Mouse (Mus musculus): ENCODE measurements around the gene Olfr466.

Gene Olfr466

DNA sequence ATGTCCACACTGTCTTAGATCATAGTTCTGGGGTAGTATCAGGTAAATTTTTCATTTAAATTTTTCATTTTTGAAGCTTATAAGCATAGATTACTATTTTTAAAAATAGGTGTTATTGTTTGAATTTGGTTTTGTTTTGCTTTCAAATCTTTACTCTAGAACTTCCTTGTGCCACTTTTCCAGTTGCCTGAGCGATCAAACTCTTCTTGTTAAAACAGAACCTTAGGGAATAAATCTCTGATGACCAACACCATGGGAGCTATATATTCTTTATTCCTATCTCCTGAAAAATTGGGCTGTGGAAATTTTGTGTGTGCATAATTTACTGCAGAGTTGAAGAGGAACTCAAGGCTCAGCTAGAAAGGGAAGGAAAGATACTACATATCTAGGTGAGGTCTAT lies at the start of gene Olfr466:
Gene Olfr466 (plus strand): TSS at position 301 of the 400 bp plus-strand sequence.
- no peak for DNase-seq (ENCODE audit: low spot score in 2 of 2)

DNA sequence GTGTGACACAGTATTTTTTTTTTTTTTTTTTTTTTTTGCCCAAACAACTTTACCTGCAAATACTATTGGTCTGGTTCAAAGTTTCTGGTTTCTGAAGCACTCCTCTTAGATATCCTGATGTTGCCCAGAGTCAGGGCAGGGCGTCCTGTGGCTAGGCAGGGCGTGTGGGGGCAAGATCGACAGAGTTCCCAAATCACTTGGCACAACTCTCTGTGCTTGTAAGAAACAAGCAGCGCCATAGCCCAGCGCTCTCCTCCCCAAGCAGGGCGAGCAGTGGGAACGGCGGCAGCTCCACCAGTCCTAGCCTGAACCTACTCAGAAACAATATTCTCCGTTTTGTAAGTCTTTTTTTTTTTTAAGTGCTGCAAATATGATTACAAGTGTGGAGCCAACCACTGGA lies 49.4 kb upstream of the Olfr466 start:
- DNase-seq (ENCODE audit: low spot score in 2 of 2), result no peak

DNA sequence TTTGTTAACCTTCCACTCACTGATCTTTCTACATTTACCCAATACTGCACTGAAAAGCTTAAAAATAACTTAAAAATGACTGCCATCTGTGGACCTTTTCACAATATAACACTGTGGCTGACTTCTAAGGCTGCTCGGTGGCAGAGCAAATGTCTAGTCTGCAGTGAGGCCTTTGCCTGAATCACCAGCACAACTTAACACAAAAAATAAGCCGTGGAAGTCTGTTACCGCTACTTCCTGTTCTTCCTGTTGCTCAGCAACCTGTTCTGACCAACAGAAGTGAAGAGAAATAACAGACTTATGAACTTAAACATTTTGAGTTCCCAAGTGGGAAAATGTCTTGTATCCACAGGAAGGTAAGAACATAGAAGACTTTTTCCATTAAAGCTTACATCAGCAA lies 48.8 kb upstream of the Olfr466 start:
- no peak for DNase-seq (ENCODE audit: low spot score in 2 of 2)

DNA sequence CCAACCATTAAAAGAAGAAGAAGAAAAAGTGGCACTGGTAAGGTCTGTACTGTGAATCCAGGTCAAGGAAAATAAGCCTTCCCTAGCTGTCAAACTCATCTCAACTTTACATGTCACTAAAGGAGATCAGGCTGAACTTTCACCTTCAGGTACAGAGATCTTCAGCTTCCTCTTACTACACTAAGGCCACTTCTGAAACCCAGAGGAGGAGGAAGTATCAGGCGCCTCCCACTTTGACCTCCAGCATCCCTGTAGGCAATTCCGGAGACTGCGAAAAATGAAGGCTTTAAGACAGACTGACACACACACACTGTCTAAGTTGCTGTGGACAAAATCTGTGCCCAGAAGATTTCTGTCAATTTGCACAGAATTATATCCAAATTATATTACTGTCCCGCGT lies 38.1 kb upstream of the Olfr466 start:
- no peak for DNase-seq (ENCODE audit: low spot score in 2 of 2)

DNA sequence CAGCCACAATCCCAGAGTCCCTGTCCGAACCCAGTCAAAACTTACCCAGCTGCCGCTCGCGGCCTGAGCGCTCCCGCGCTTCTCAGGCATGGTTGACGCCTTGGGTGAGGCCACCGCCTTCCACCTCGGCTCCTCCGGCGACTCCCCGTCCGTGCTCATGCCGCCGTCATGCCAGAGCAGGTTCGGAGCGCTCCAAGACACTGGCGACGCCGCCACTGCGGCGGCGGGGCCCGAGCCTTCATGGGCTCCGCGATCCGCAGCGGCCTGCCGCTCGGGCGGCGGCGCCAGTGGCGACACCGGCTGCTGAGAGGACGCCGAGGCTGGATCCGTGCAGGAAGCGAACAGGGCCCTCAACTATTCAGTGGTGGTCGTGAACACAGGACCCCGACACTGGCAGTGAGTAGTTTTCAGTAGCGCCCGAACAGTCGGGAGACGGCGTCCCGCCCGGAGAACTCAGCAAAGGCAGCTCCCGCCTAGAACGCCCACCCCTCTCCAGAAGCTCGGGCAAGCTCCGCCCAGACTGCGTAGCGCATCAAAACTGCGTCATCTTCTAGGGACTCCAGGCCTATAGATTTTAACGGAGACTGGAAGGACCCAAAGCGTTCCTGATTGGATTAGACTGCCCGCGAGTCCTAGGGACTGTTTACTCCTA lies 37.5 kb upstream of the Olfr466 start, which contains the start of gene Mfsd14b:
Gene Mfsd14b (minus strand): TSS at position 517 of the 652 bp plus-strand sequence.
- DNase-seq (ENCODE audit: low spot score in 2 of 2), result peak; percentile 81 to 88

DNA sequence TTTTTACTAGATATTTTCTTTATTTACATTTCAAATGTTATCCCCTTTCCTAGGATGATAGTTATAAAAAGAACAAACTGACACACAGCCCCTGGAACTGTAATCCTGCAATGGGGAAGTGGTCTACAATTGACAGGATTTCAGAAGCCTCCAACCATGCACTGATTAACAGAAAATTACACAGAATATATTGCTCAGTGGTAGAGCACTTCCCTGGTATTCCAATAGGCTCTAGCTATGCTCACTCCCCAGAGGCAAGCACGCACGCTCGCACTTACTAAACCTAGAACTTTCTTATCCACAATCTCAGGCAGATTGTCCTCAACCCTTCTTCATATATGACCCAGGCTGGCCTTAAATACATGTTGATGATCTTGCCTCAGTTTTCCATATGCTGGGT lies 36.8 kb upstream of the Olfr466 start:
- no peak for DNase-seq (ENCODE audit: low spot score in 2 of 2)

DNA sequence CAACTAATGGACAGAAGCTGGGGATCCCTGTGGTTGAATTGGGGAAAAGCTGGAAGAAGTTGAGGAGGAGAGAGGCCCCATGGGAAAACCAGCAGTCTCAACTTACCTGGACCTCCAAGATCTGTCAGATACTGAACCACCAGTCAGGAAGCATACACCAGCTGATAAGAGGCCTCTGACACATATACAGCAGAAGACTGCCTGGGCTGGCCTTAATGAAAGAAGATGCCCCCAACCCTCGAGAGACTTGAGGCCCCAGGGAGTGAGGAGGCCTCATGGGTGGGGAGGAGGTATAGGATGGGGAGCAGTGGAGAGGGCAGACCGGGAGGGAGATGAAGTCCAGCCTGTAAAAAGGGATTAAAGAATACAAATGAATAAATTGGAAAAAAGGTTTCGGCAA lies 29.1 kb upstream of the Olfr466 start:
- no peak for DNase-seq (ENCODE audit: low spot score in 2 of 2)

DNA sequence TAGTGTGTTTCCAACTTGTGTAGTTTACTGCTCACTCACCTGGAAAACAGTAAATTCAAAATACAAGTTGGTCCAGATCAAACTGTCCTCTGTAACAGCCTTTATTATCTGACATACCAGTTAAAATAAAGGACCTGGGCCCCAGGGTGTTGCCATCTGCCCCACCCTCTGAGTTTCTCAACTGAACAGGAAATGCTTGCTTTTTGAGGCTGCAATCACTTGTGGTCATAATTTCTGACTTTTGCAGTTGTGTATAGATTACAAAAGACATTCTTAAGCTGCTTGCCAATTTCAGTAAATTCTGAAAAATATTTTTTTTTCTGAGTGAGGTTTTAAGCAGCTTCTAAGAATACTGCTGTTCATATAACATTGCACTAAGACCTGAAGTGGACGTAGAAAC lies 27.9 kb upstream of the Olfr466 start:
- DNase-seq (ENCODE audit: low spot score in 2 of 2), result no peak

DNA sequence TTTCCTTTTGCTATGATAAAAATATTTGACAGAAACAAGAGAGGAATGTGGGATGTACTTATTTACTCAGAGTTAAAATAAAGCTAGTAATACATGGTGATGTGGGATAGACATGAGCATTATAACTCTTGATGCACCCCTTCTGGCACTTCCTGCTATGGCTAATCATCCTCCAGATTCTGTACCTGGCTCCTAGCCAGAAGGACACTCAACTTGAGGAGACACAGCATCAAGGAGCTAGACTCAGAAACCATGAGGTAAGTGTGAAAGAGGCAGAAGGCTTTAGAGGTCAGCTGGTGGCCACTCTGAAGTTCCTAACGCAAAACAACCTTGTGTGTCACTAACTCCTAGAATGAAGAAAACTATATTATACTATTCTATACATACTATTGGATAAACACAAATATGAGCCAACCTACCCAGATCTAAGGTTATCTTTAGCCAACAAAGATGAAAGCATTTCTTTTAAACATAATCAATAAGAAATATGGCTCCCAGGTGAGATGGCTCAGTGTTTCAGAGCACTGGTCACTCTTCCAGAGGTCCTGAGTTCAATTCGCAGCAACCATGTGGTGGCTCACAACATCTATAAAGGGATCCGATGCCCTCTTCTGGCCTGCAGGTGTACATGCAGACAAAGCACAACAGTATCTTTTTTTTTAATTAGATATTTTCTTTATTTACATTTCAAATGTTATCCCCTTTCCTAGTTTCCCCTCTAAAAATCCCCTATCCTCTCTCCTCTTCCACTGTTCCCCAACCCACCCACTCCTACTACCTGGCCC lies 22.8 kb upstream of the Olfr466 start:
- DNase-seq (ENCODE audit: low spot score in 2 of 2), result no peak

DNA sequence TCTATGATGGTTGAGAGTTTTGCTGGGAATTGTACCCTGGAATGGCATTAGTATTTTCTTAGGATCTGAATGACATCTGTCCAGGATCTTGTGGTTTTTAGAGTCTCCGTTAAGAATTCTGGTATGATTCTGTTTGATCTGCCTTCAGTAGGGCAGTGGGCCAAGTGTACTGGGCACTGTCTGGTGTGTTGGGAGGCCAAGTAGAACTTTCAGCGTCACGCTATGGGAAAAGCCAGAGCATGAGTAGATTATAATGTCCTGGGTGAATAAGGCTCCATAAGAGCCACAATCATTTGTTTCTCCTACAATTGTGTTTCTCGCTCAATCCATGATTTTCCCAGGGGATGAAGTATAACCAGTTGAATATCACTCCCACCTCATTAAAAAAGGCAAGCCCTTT lies 12.3 kb upstream of the Olfr466 start, which contains the start of gene Olfr465-ps1:
Gene Olfr465-ps1 (plus strand): TSS at position 301 of the 400 bp plus-strand sequence.
- no peak for DNase-seq (ENCODE audit: low spot score in 2 of 2)

DNA sequence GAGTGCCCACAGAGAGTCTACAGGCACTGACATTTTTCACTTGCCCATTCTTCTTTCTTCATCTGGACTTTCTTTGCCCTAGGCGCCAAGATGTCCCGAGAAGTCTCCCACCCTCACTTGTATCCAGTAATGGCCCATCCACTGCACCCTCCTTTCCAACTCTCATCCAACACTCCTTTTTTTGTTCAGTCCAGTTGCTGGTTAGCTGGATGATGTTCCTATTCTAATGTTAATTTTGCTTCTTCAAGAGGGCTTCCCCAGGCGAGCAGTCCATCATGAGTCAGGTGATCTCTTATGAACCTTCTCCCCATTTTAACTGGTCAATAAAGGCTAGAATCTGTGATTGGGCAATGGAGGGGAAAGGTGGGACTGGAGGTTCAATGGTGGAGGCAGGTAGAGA lies 24.1 kb downstream of the Olfr466 start:
- DNase-seq (ENCODE audit: low spot score in 2 of 2), result no peak

DNA sequence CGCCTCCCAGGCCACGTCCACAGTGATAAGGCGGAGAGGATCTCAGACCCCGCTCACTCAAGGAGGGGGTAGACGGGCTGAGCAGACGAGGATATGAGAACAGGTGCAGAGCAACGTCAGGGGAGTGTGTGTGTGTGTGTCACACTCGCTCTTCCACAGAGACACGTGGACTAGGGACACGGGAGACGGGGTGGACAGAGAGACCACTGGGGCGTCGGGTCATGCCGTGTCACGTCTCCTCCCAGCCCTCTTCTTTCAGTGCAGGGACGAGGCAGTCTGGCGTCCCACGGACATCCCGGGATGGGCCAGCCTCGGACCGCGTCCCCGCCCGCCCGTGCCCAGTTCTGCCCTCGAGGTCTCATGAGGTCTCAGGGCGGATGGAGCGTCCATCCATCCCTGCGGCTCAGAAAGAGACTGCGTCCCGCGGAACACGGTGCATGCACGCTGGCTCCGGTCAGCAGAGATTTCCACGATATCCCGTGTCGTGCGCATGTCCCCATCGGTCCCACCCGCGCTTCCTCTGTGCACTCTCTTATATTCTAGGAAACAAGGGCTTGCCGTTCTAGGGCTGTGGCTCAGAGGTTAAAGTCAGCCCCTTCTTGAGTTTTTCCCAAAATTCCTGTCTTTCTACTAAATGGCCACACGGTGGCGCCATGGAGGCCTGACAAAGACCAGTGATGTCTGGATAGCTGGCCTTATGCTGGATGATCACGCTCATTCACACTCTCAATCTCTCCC lies 25.9 kb downstream of the Olfr466 start:
- DNase-seq (ENCODE audit: low spot score in 2 of 2), result peak in 1 of 2 experiments; percentile 3

DNA sequence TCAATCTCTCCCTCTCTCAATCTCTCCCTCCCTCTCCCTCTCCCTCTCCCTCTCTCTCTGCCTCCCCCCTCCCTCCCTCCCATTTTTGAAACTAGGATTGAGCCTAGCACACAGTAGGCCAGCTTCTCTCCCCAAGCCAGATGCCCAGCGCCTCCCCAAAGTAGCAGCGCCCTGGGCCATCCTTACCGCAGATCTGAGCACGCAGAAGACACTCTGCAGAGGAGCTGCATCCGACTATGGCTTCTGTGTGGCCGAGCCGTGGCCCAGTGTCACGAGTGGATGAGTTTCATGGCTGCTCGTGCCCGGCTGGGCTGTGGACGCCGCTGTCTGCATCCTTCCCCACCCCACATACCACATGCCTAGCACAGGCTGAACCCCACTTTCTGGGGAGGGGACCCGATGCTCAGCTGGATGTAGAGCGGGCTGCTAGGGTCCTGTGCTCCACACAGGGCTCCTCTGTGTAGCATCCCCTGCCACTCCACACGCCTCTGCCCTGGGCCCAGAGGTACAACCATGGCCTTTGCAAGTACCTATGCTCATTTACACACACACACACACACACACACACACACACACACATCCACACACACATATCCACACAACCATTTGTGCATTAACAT lies 26.5 kb downstream of the Olfr466 start:
- no peak for DNase-seq (ENCODE audit: low spot score in 2 of 2)

DNA sequence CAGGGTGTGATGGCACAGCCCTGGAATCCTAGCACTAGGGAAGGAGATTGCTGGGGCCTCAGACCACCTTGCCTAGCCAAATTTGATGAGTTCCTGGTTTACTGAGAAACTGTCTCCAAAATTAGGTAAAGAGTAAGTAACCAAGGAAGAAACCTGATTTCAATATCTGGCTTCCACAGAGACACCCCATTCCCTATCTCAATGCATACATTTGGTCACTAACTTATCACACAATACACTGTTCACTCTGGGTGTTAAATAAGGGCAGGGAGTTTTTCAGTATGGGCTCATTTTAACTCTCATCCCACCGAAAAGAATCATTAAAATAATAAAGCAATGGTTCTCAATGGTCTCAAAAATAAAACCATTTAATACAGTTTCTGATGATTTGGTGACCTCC lies 50.6 kb downstream of the Olfr466 start:
- DNase-seq (ENCODE audit: low spot score in 2 of 2), result no peak
